Mouse (Mus musculus) stomach, embryonic 16.5 days (tissue): ENCODE results near the gene Rfc4. TPM values are rescaled to one million over a fixed set of nuclear protein-coding genes. Genes with fewer than 3 reads are reported as not detected.

Experiments
- ATAC-seq: fragments of 200-750 bp; cut with Nextera tagmentation; 2 replicates; pipeline ENCODE4 v1.8.0; 2017; ENCODE audit warnings: moderate number of reproducible peaks, moderate TSS enrichment; ENCODE audit not compliant: insufficient read depth, low FRiP score
- H3K27ac ChIP-seq: fragments of 300-500 bp; sonication (generic); 2 replicates; pipeline ENCODE4 v1.5.1; 2014; ENCODE audit warnings: low read length
- H3K27me3 ChIP-seq: fragments of 300-500 bp; sonication (generic); 2 replicates; pipeline ENCODE4 v1.6.1; 2014; ENCODE audit warnings: low read length, control low read depth, mixed read lengths; ENCODE audit not compliant: control insufficient read depth, insufficient read depth
- H3K36me3 ChIP-seq: fragments of 300-500 bp; sonication (generic); 2 replicates; pipeline ENCODE4 v1.6.1; 2014; ENCODE audit warnings: low read length; ENCODE audit not compliant: control insufficient read depth, insufficient read depth
- H3K4me1 ChIP-seq: fragments of 300-500 bp; sonication (generic); 2 replicates; pipeline ENCODE4 v1.6.1; 2014; ENCODE audit warnings: low read length, control low read depth, mixed read lengths; ENCODE audit not compliant: control insufficient read depth, insufficient read depth
- H3K4me2 ChIP-seq: fragments of 300-500 bp; sonication (generic); 2 replicates; pipeline ENCODE4 v1.6.1; 2014; ENCODE audit warnings: low read depth, low read length, mixed read lengths
- H3K4me3 ChIP-seq: fragments of 300-500 bp; sonication (generic); replicated peaks from 2 replicates; pipeline ENCODE4 v1.5.1; 2014; ENCODE audit warnings: mild to moderate bottlenecking, low read length
- H3K9ac ChIP-seq: fragments of 300-500 bp; sonication (generic); 2 replicates; pipeline ENCODE4 v1.6.1; 2014; ENCODE audit warnings: low read length
- H3K9me3 ChIP-seq: fragments of 300-500 bp; sonication (generic); replicated peaks from 2 replicates; pipeline ENCODE4 v1.6.1; 2016; ENCODE audit warnings: low read length, control low read depth; ENCODE audit not compliant: control insufficient read depth
- WGBS: fragments of 180-500 bp; shearing (Covaris S2); extraction: QIAGEN DNeasy Blood & Tissue Kit; methylation state at CpG from one replicate; pipeline ENCODE4 v1.1.7; 2014; 5-methylcytosine and 5-hydroxymethylcytosine counted together
- polyA plus RNA-seq: library from polyadenylated mRNA; unstranded; fragments of >200 nt; fragmentation: Nextera tagmentation; extraction: Ambion mirVana; gene quantifications from 2 replicates; pipeline ENCODE4 v1.2.1, GENCODE M21; 2015

Gene Rfc4
- polyA plus RNA-seq, 1 experiment from 2014 or later = 93.7 TPM

DNA sequence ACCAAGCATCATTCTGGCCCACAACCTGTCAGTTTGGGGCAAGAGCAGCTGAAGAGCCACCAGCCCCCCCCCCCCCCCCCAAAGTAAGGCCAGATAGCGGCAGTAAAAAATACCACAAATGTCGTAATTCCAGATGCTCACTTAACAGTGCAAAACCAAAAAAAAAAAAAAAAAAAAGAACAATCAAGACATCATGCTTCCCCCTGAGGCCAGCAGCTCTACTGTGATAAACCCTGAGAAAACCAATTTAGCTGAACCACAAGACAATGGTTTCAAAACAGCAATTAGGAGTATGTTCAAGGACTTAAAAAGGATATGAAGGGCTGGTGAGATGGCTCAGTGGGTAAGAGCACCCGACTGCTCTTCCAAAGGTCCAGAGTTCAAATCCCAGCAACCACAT is 34.6 kb upstream of the Rfc4 start:
- Histone ChIP-seq H3K36me3 (no peaks in the 10 kb centered on the region), H3K4me1 (no peaks in the 10 kb centered on the region), H3K27ac (no peak overlapping the region), H3K4me3 (no peak overlapping the region), H3K27me3 (no peaks in the 10 kb centered on the region), H3K9me3 (no peaks in the 10 kb centered on the region), H3K4me2 (no peak overlapping the region), H3K9ac (no peak overlapping the region)
- whole genome bisulfite sequencing = 87% methylated on average over 3 of the region's 3 CpGs
- ATAC-seq = no peak

- H3K27me3 ChIP-seq = no peaks in the 10 kb centered on the region
- H3K4me3 ChIP-seq = no peak overlapping the region
- H3K27ac ChIP-seq = no peak overlapping the region
- ATAC-seq = no peak
- WGBS = 45% methylated on average over 2 of the region's 2 CpGs
- H3K9me3 ChIP-seq = no peaks in the 10 kb centered on the region
- no peak overlapping the region for H3K9ac ChIP-seq
- H3K36me3 ChIP-seq = no peaks in the 10 kb centered on the region
- H3K4me1 ChIP-seq = no peaks in the 10 kb centered on the region
- no peak overlapping the region for H3K4me2 ChIP-seq
These were observed 32.2 kb upstream of the Rfc4 start for GRCm38 (mm10) chr16:23159749-23160148.

DNA sequence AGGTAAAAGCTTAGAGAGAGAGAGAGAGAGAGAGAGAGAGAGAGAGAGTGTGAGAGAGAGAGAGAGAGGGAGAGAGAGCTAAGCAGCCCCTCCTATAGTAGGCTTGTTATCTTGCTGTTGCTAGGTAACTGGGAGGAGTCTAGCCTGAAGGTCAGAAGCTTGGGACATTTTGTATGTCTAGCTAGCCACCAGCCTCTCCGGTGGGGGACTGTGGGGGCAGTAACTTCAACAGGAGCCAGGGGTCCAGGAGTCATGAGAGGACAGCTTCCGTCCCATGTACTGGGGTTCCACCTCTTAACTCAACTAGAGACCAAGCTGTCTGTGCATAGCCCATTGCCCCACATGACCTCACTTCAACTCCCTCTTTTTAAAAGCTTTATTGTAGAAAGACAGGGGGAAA is 31.4 kb upstream of the Rfc4 start:
- no peaks in the 10 kb centered on the region for H3K36me3 ChIP-seq
- WGBS = 33% methylated on average over 2 of the region's 2 CpGs
- no peak overlapping the region for H3K9ac ChIP-seq
- H3K27ac ChIP-seq = no peak overlapping the region
- H3K4me3 ChIP-seq = no peak overlapping the region
- no peaks in the 10 kb centered on the region for H3K27me3 ChIP-seq
- H3K4me2 ChIP-seq = no peak overlapping the region
- no peaks in the 10 kb centered on the region for H3K4me1 ChIP-seq
- no peaks in the 10 kb centered on the region for H3K9me3 ChIP-seq
- ATAC-seq = no peak

- H3K36me3 ChIP-seq = no peaks in the 10 kb centered on the region
- no peaks in the 10 kb centered on the region for H3K27me3 ChIP-seq
- ATAC-seq = no peak
- H3K4me1 ChIP-seq = no peaks in the 10 kb centered on the region
- H3K9ac ChIP-seq = no peak overlapping the region
- WGBS = 84% methylated on average over 7 of the region's 7 CpGs
- H3K4me3 ChIP-seq = no peak overlapping the region
- no peak overlapping the region for H3K27ac ChIP-seq
- H3K9me3 ChIP-seq = no peaks in the 10 kb centered on the region
- H3K4me2 ChIP-seq = no peak overlapping the region
These were observed 30.8 kb upstream of the Rfc4 start for GRCm38 (mm10) chr16:23158292-23158691.

GRCm38 (mm10) chr16:23157013-23157412 is 29.5 kb upstream of the Rfc4 start:
- no peaks in the 10 kb centered on the region for H3K36me3 ChIP-seq
- no peak overlapping the region for H3K4me3 ChIP-seq
- H3K4me2 ChIP-seq = no peak overlapping the region
- H3K27me3 ChIP-seq = no peaks in the 10 kb centered on the region
- 90% methylated on average over 13 of the region's 13 CpGs for WGBS
- no peaks in the 10 kb centered on the region for H3K4me1 ChIP-seq
- no peaks in the 10 kb centered on the region for H3K9me3 ChIP-seq
- no peak for ATAC-seq
- no peak overlapping the region for H3K27ac ChIP-seq
- no peak overlapping the region for H3K9ac ChIP-seq

DNA sequence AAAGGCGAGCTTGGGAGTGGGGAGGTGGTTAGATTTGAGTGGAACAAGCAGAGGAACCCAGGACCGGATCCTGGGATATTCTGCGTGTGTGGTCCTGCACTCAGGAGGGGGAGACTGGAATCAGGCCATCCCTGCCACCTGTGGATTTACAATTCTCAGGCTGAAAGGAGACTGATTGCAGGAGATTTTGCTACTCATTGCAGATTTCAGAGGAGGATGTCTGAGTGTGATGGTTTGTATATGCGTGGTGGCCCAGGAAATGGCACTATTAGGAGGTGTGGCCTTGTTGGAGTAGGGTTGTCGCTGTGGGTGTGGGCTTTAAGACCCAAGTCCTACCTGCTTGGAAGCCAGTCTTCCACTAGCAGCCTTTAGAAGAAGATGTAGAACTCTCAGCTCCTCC is 26.7 kb upstream of the Rfc4 start:
- Histone ChIP-seq H3K9ac (no peak overlapping the region), H3K4me2 (no peak overlapping the region), H3K27me3 (no peaks in the 10 kb centered on the region), H3K36me3 (no peaks in the 10 kb centered on the region), H3K9me3 (no peaks in the 10 kb centered on the region), H3K27ac (no peak overlapping the region), H3K4me1 (no peaks in the 10 kb centered on the region), H3K4me3 (no peak overlapping the region)
- WGBS = 64% methylated on average over 5 of the region's 5 CpGs
- no peak for ATAC-seq

DNA sequence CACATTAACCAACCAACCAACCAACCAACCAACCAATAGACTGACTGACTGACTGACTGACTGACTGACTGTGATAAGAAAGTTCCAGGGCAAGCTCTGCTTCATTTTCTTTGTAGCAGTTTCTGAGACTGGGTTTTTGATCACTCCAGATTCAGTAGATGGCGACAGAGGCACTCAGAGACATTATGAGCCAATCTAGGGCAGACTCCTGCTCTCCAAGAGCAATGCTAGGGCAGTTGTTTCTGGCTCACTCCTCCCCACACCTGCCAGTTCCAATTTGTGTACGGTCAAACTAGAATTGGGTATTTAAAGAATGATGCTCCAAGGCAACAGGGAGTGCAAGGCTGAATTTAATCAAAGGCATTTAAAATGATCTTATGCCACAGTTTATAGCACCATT is 23.9 kb upstream of the Rfc4 start:
- no peak overlapping the region for H3K9ac ChIP-seq
- H3K36me3 ChIP-seq = no peaks in the 10 kb centered on the region
- no peak for ATAC-seq
- H3K4me1 ChIP-seq = no peaks in the 10 kb centered on the region
- no peak overlapping the region for H3K4me2 ChIP-seq
- no peaks in the 10 kb centered on the region for H3K9me3 ChIP-seq
- H3K27me3 ChIP-seq = no peaks in the 10 kb centered on the region
- no peak overlapping the region for H3K4me3 ChIP-seq
- no peak overlapping the region for H3K27ac ChIP-seq
- WGBS = 16% methylated on average over 2 of the region's 2 CpGs

DNA sequence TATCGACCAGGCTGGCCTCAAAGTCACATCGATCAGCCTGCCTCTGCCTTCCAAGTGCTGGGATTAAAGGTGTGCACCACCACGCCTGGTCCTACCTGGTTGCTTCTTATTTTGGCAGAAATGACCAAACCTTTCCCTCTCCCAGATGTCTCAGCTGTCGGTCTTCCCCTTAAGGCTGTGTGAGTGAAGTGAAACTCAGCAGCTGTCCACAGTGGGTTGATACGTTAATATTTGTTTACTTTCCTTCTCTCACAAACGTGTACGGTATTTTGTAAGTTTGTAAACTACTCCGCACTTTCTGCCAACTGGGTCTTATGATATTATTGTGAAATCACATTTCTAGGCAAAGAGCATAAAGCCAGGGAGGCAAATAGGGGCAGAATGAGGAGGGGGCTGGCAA is 21.9 kb upstream of the Rfc4 start:
- no peak overlapping the region for H3K9ac ChIP-seq
- no peak overlapping the region for H3K27ac ChIP-seq
- H3K36me3 ChIP-seq = no peaks in the 10 kb centered on the region
- no peaks in the 10 kb centered on the region for H3K27me3 ChIP-seq
- no peak for ATAC-seq
- H3K9me3 ChIP-seq = no peaks in the 10 kb centered on the region
- no peak overlapping the region for H3K4me2 ChIP-seq
- no peaks in the 10 kb centered on the region for H3K4me1 ChIP-seq
- 57% methylated on average over 8 of the region's 8 CpGs for WGBS
- H3K4me3 ChIP-seq = no peak overlapping the region

DNA sequence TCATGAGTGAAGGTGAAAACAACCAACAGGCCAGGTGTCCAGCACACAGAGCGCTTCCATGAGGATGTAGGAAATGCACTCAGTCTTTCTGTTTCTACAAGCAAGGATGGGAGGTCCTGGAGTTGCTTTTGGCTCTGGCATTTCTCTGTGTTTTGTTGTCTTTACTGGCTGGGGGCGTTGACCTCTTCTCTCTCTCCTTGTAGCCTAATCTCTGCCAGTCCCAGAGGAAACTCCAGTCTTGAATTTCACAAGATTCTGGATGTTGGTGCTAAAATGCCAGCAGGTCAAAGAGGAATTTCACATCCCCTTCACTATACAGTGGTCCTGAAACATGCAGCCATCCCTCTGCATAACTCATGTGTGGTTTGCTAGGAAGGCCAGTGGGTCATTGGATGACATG is 21.4 kb upstream of the Rfc4 start:
- no peaks in the 10 kb centered on the region for H3K27me3 ChIP-seq
- no peak for ATAC-seq
- no peak overlapping the region for H3K27ac ChIP-seq
- no peak overlapping the region for H3K4me3 ChIP-seq
- WGBS = 69% methylated on average over 2 of the region's 2 CpGs
- H3K4me1 ChIP-seq = no peaks in the 10 kb centered on the region
- no peaks in the 10 kb centered on the region for H3K9me3 ChIP-seq
- H3K36me3 ChIP-seq = no peaks in the 10 kb centered on the region
- no peak overlapping the region for H3K4me2 ChIP-seq
- no peak overlapping the region for H3K9ac ChIP-seq

- no peaks in the 10 kb centered on the region for H3K9me3 ChIP-seq
- no peaks in the 10 kb centered on the region for H3K36me3 ChIP-seq
- H3K27me3 ChIP-seq = no peaks in the 10 kb centered on the region
- 89% methylated on average over 3 of the region's 3 CpGs for WGBS
- H3K4me1 ChIP-seq = no peaks in the 10 kb centered on the region
- H3K4me3 ChIP-seq = no peak within 1 kb of the TSS
- H3K27ac ChIP-seq = no peak within 1 kb of the TSS
- no peak within 1 kb of the TSS for H3K4me2 ChIP-seq
- ATAC-seq = no peak
- H3K9ac ChIP-seq = no peak within 1 kb of the TSS
These were observed 18.7 kb upstream of the Rfc4 start, which contains the start of gene Adipoq for GRCm38 (mm10) chr16:23146280-23146679. Gene Adipoq, plus strand, starts transcription at chr16:23146536.
